Mouse (Mus musculus) cortical plate, adult 2 months (tissue): ENCODE measurements around the gene Gpr149. TPM values are rescaled to one million over a fixed set of nuclear protein-coding genes. Genes with fewer than 3 reads are reported as not detected.

Experiments used
- H3K27ac ChIP-seq: fragments of 200-500 bp; 2 replicates; pipeline ENCODE4 v1.5.1; 2012; ENCODE audit warnings: low read length, control low read depth, inconsistent platforms; ENCODE audit not compliant: insufficient read depth
- H3K4me1 ChIP-seq: fragments of 200-500 bp; 2 replicates; pipeline ENCODE4 v1.6.1; 2011; ENCODE audit warnings: low read length; ENCODE audit not compliant: control insufficient read depth, insufficient read depth
- H3K4me3 ChIP-seq: fragments of 200-500 bp; 2 replicates; pipeline ENCODE4 v1.5.1; 2011; ENCODE audit warnings: mild to moderate bottlenecking, low read length, control low read depth; ENCODE audit not compliant: insufficient read depth
- CTCF ChIP-seq: fragments of 200-500 bp; IDR thresholded peaks from 2 replicates; pipeline ENCODE4 v1.5.1; 2011; ENCODE audit warnings: mild to moderate bottlenecking, control low read depth, low read length; ENCODE audit not compliant: insufficient read depth; ENCODE audit errors: extremely low read depth
- POLR2A ChIP-seq: fragments of 200-500 bp; IDR thresholded peaks from 2 replicates; pipeline ENCODE4 v1.6.1; 2011; ENCODE audit warnings: mild to moderate bottlenecking, low read length, control low read depth; ENCODE audit not compliant: insufficient read depth; ENCODE audit errors: extremely low read depth
- polyA plus RNA-seq: library from polyadenylated mRNA; depleted of rRNA; stranded (reverse); fragments of >200 nt; gene quantifications from 2 replicates; pipeline ENCODE4 v1.2.3, GENCODE M21; 2012; rRNA removed

Gene Gpr149
- polyA plus RNA-seq, 1 experiment, result 1.0 TPM

- Histone ChIP-seq H3K4me3 (no peak overlapping the region), H3K27ac (no peak overlapping the region), H3K4me1 (no peaks in the 10 kb centered on the region)
- TF ChIP-seq CTCF (peak; percentile 27; the same call in 1 of the 2 replicates), POLR2A (no peak)
These were observed 77.8 kb downstream of the Gpr149 start for GRCm38 (mm10) chr3:62527160-62527559.

- Histone ChIP-seq H3K4me1 (peaks cover 2% of the 10 kb centered on the region; the same call in 1 of the 2 replicates), H3K27ac (no peak overlapping the region), H3K4me3 (peak overlapping the region; percentile 87; the same call in 1 of the 2 replicates)
- TF ChIP-seq CTCF (no peak), POLR2A (no peak)
These were observed 97.7 kb downstream of the Gpr149 start for GRCm38 (mm10) chr3:62507206-62507647.

GRCm38 (mm10) chr3:62506488-62507205 lies 98.3 kb downstream of the Gpr149 start, which contains the start of gene Dhx36:
Dhx36 (minus strand) TSS chr3:62507004.
- Histone ChIP-seq H3K27ac (no peak within 1 kb of the TSS), H3K4me1 (peaks cover 2% of the 10 kb centered on the region; the same call in 1 of the 2 replicates), H3K4me3 (peak within 1 kb of the TSS; percentile 87)
- TF ChIP-seq CTCF, result no peak
- peak; percentile 59; the same call in 1 of the 2 replicates for TF ChIP-seq POLR2A

DNA sequence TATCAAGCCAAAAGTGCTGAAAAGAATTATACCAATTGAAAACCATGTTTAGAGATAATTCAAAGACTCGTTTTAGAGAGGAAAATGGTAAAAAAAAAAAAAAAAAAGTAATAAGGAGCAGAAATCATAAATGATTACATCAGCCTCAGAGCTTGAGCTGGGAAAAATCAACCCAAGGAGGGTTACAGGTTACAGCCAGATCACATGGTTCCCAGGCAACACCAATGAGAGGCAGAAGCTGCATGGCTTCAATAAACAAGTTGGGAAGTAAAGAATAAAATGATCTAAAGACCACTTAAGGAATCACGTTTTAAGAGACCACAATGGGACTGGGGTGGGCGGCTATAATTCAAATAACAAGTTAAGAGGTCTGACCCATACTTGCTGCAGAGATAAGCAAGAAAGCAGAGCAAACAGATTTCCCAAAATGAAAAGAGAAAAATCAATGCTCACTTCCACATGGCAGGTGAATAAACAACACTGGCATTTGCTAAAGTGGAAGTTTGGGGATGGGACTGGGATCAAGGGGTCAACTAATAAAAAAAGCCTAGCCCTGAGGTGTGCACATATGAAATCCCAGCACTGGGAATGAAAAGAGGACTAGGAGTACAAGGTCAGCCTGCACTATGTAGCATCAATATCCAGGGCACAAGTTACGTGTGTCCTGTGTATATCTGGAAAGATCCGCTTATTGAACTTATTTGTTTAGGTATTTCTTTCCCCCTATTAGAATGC lies 99.6 kb downstream of the Gpr149 start:
- TF ChIP-seq CTCF (no peak), POLR2A (no peak)
- Histone ChIP-seq H3K4me3 (peak overlapping the region; percentile 87; the same call in 1 of the 2 replicates), H3K4me1 (peaks cover 2% of the 10 kb centered on the region; the same call in 1 of the 2 replicates), H3K27ac (no peak overlapping the region)

DNA sequence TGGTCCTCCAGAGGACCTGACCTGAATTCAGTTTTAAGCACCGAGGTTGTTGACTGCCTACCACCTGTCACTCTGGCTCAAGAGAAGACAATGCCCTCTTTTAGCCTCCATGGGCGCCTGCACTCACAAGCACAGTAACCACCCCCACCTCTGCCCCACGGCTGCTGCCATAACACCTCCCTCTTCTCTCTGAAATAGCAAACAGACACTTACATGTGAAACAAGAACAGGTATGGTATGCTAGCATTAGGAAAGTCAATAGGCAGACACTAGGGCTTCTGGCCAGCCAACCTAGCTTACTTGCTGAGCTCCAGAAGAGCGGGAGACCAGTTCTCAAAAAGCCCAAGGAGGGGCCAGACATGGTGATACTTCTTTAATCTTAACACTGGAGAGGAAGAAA lies 105.6 kb downstream of the Gpr149 start:
- H3K27ac ChIP-seq, result no peak overlapping the region
- no peak for TF ChIP-seq POLR2A
- TF ChIP-seq CTCF, result no peak
- H3K4me3 ChIP-seq, result no peak overlapping the region
- no peaks in the 10 kb centered on the region for H3K4me1 ChIP-seq

DNA sequence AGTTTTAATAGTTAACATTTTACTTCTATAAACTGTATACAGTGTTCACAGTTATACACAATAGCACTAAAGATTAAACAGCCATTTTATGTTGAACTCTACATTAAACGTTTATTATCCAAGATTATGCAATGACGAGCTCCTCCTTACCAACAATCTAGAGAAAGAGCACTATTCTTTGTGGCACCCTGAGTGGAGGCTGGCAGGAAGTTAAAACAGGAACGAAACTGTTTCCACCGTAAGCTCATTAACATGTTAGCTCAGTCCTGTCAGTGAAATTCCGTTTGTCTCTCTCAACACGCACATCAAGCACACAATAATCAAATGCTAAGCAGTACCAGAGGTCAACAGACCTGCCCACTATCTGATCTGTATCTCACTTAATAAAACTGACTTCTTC lies 112.4 kb downstream of the Gpr149 start:
- H3K27ac ChIP-seq, result no peak overlapping the region
- no peak for TF ChIP-seq POLR2A
- no peak for TF ChIP-seq CTCF
- H3K4me1 ChIP-seq, result no peaks in the 10 kb centered on the region
- H3K4me3 ChIP-seq, result no peak overlapping the region

GRCm38 (mm10) chr3:62484340-62484739 lies 120.6 kb downstream of the Gpr149 start:
- Histone ChIP-seq H3K27ac (no peak overlapping the region), H3K4me1 (no peaks in the 10 kb centered on the region), H3K4me3 (no peak overlapping the region)
- TF ChIP-seq POLR2A (no peak), CTCF (no peak)

Other genes with a start within 250 kb of the Gpr149 start
- gene Dhx36, start 98.1 kb downstream of the Gpr149 start, polyA plus RNA-seq, result 33.1 and 34.1 TPM in 2 replicates